Mouse (Mus musculus): Measurements from ENCODE around the gene Aldh18a1. TPM values are rescaled to one million over a fixed set of nuclear protein-coding genes. Genes with fewer than 3 reads are reported as not detected.

Aldh18a1 gene
- total and polyA plus RNA-seq, 3 experiments = 101 to 193 (median 120) TPM

GRCm38 (mm10) chr19:40544856-40545255 is 43.4 kb downstream of the Aldh18a1 start:
- in situ Hi-C loops (cut with MboI; ENCODE audit: low pct_ligation_motif_present, low pct_unique_long_range_greater_than_20kb, low sequenced_read_pairs) = loop anchor here (5.0 to 10.0 kb wide), 2 partner anchors 158 to 200 kb away; no protein-coding TSS in a partner anchor
- Histone ChIP-seq H3K79me2 (replicated peaks; ENCODE audit: control insufficient read depth, extremely low read depth, insufficient read depth, poor library complexity, severe bottlenecking) (no peaks in the 10 kb centered on the region), H3K4me2 (ENCODE audit: insufficient read depth, low read depth, poor library complexity, severe bottlenecking) (no peak overlapping the region), H3K36me3 (replicated peaks in 1 of 2; ENCODE audit: control insufficient read depth in 1 of 2, insufficient read depth in 1 of 2, low read length in 1 of 2) (peaks cover 0 to 6% of the 10 kb centered on the region in 2 experiments), H3K4me1 (ENCODE audit: control insufficient read depth in 1 of 2, insufficient read depth in 2 of 2) (no peaks in the 10 kb centered on the region), H3K9me3 (replicated peaks; ENCODE audit: low read length) (no peaks in the 10 kb centered on the region), H3K9ac (ENCODE audit: insufficient read depth, low read depth) (no peak overlapping the region), H3K27ac (ENCODE audit: insufficient read depth, low read depth) (no peak overlapping the region), H3K27me3 (replicated peaks) (no peaks in the 10 kb centered on the region), H3K4me3 (replicated peaks in 1 of 3; ENCODE audit: low read depth in 2 of 3, low read length in 2 of 3, poor library complexity in 1 of 3) (no peak overlapping the region)
- dilution Hi-C loops (cut with MboI; ENCODE audit: extremely low pct_ligation_motif_present, extremely low pct_unique_long_range_greater_than_20kb, low sequenced_read_pairs) = loop anchor here (25.0 kb wide), 1 partner anchor 158 kb away; no protein-coding TSS in a partner anchor
- TF ChIP-seq SMC3 (IDR thresholded peaks at IDR 0.05; ENCODE audit: low read depth, low read length) (peak; percentile 95), MYC (IDR thresholded peaks at IDR 0.05; ENCODE audit: low read depth, low read length) (no peak), RCOR1 (conservative IDR thresholded peaks at IDR 0.05; ENCODE audit: low read depth, low read length) (no peak), TCF12 (IDR thresholded peaks at IDR 0.05; ENCODE audit: low read depth, low read length) (no peak), ZC3H11A (IDR thresholded peaks at IDR 0.05; ENCODE audit: low read depth, low read length) (peak; percentile 70), JUND (conservative IDR thresholded peaks at IDR 0.05; ENCODE audit: low read depth, low read length) (no peak), JUN (IDR thresholded peaks at IDR 0.05; ENCODE audit: insufficient read depth, low read depth, low read length) (no peak), EP300 (IDR thresholded peaks at IDR 0.05; ENCODE audit: low read length) (no peak), BHLHE40 (IDR thresholded peaks at IDR 0.05; ENCODE audit: low read depth, low read length) (no peak), ELF1 (IDR thresholded peaks at IDR 0.05; ENCODE audit: low read depth, low read length) (no peak), USF2 (conservative IDR thresholded peaks at IDR 0.05; ENCODE audit: low read depth, low read length) (no peak), ETS1 (conservative IDR thresholded peaks at IDR 0.05; ENCODE audit: low read depth, low read length) (no peak), CTCF (conservative IDR thresholded peaks at IDR 0.05 in 1 of 2, IDR thresholded peaks at IDR 0.05 in 1 of 2; ENCODE audit: low read depth in 2 of 2, low read length in 2 of 2) (peak; percentile 85 to 94), TBP (conservative IDR thresholded peaks at IDR 0.05; ENCODE audit: low read depth, low read length) (no peak), GABPA (IDR thresholded peaks at IDR 0.05; ENCODE audit: insufficient replicate concordance, low read depth, low read length) (no peak), MAFK (IDR thresholded peaks at IDR 0.05; ENCODE audit: insufficient replicate concordance, low read length) (no peak), KAT2A (IDR thresholded peaks at IDR 0.05; ENCODE audit: insufficient replicate concordance, low read length) (no peak), RAD21 (IDR thresholded peaks at IDR 0.05; ENCODE audit: low read depth, low read length) (peak; percentile 98), IRF4 (IDR thresholded peaks at IDR 0.05; ENCODE audit: low read depth, low read length) (no peak)
- DNase-seq (ENCODE audit: extremely low read depth) = peak; percentile 63

- H3K4me3 ChIP-seq (replicated peaks in 1 of 3; ENCODE audit: low read depth in 2 of 3, low read length in 2 of 3, poor library complexity in 1 of 3) = no peak overlapping the region
Measured at GRCm38 (mm10) chr19:40542776-40543175, 45.5 kb downstream of the Aldh18a1 start.

More at GRCm38 (mm10) chr19:40542776-40543175, 45.5 kb downstream of the Aldh18a1 start:
- Histone ChIP-seq H3K9ac (ENCODE audit: insufficient read depth, low read depth) (no peak overlapping the region), H3K36me3 (replicated peaks in 1 of 2; ENCODE audit: control insufficient read depth in 1 of 2, insufficient read depth in 1 of 2, low read length in 1 of 2) (no peaks in the 10 kb centered on the region), H3K27ac (ENCODE audit: insufficient read depth, low read depth) (no peak overlapping the region), H3K27me3 (replicated peaks) (no peaks in the 10 kb centered on the region), H3K9me3 (replicated peaks; ENCODE audit: low read length) (no peaks in the 10 kb centered on the region), H3K4me2 (ENCODE audit: insufficient read depth, low read depth, poor library complexity, severe bottlenecking) (no peak overlapping the region), H3K79me2 (replicated peaks; ENCODE audit: control insufficient read depth, extremely low read depth, insufficient read depth, poor library complexity, severe bottlenecking) (no peaks in the 10 kb centered on the region), H3K4me1 (ENCODE audit: control insufficient read depth in 1 of 2, insufficient read depth in 2 of 2) (no peaks in the 10 kb centered on the region)
- DNase-seq (ENCODE audit: extremely low read depth) = no peak
- TF ChIP-seq TCF12 (IDR thresholded peaks at IDR 0.05; ENCODE audit: low read depth, low read length) = no peak
- no peak for TF ChIP-seq HCFC1 (IDR thresholded peaks at IDR 0.05; ENCODE audit: low read depth, low read length)
- no peak for TF ChIP-seq JUND (conservative IDR thresholded peaks at IDR 0.05; ENCODE audit: low read depth, low read length)
- no peak for TF ChIP-seq MXI1 (IDR thresholded peaks at IDR 0.05; ENCODE audit: low read depth, low read length)
- TF ChIP-seq RCOR1 (conservative IDR thresholded peaks at IDR 0.05; ENCODE audit: low read depth, low read length) = no peak
- no peak for TF ChIP-seq PAX5 (IDR thresholded peaks at IDR 0.05; ENCODE audit: low read length)
- TF ChIP-seq E2F4 (IDR thresholded peaks at IDR 0.05; ENCODE audit: insufficient replicate concordance, low read depth, low read length) = no peak
- dilution Hi-C loops (cut with MboI; ENCODE audit: extremely low pct_ligation_motif_present, extremely low pct_unique_long_range_greater_than_20kb, low sequenced_read_pairs) (loop anchor here (25.0 kb wide), 1 partner anchor 155 kb away; no protein-coding TSS in a partner anchor), in situ Hi-C loops (cut with MboI; ENCODE audit: low pct_ligation_motif_present, low pct_unique_long_range_greater_than_20kb, low sequenced_read_pairs) (loop anchor here (5.0 to 10.0 kb wide), 2 partner anchors 155 to 198 kb away; no protein-coding TSS in a partner anchor)

Data from CH12.LX (cell line).